Mouse (Mus musculus): ENCODE results near the gene Zmym2.

Zmym2 gene

GRCm38 (mm10) chr14:56905696-56906095, 19.2 kb downstream of the Zmym2 start:
- DNase-seq (ENCODE audit: low read depth, low spot score): no peak

GRCm38 (mm10) chr14:56918532-56918931, 32.1 kb downstream of the Zmym2 start:
- DNase-seq (ENCODE audit: low read depth, low spot score): no peak

GRCm38 (mm10) chr14:56935481-56935880, 49.0 kb downstream of the Zmym2 start:
- DNase-seq (ENCODE audit: low read depth, low spot score): no peak

- no peak for DNase-seq (ENCODE audit: low read depth, low spot score)
Measured at GRCm38 (mm10) chr14:56939903-56940302, 53.5 kb downstream of the Zmym2 start.

- no peak for DNase-seq (ENCODE audit: low read depth, low spot score)
Measured at GRCm38 (mm10) chr14:56952928-56953327, 66.5 kb downstream of the Zmym2 start.

GRCm38 (mm10) chr14:56954393-56954792, 67.9 kb downstream of the Zmym2 start:
- no peak for DNase-seq (ENCODE audit: low read depth, low spot score)

GRCm38 (mm10) chr14:56963969-56964734, 77.7 kb downstream of the Zmym2 start:
- no peak for DNase-seq (ENCODE audit: low read depth, low spot score)

- DNase-seq (ENCODE audit: low read depth, low spot score): no peak
Measured at GRCm38 (mm10) chr14:56969653-56970052, 83.2 kb downstream of the Zmym2 start.

GRCm38 (mm10) chr14:56970160-56970559, 83.7 kb downstream of the Zmym2 start:
- no peak for DNase-seq (ENCODE audit: low read depth, low spot score)

GRCm38 (mm10) chr14:56978045-56978655, 91.7 kb downstream of the Zmym2 start:
- no peak for DNase-seq (ENCODE audit: low read depth, low spot score)

GRCm38 (mm10) chr14:56988621-56989020, 102.2 kb downstream of the Zmym2 start:
- DNase-seq (ENCODE audit: low read depth, low spot score): no peak

All from c-Kit-negative CD71-positive TER-119-positive erythroid progenitor cells, embryonic 14.5 days (primary cell).